Mouse (Mus musculus) CD8-positive naive resting alpha-beta T cell, adult 2 months (primary cell): Measurements from ENCODE around the gene Mgarp.
A peak's percentile ranks its signal among the peaks of the same experiment; 100 is the strongest.
"Not testable (repeated sequence)": the region's sequence is repeated elsewhere in the genome, so short reads cannot be mapped to it uniquely, and the experiment has no call there.

Source experiments
- DNase-seq, 2 experiments: peaks; one replicate each; pipeline ENCODE4 v3.0.0; 2022; ENCODE audit warnings: low read depth in 2 of 2, low spot score in 2 of 2

Mgarp gene

GRCm38 (mm10) chr3:51396219-51397068 lies at the start of gene Mgarp:
Gene Mgarp (minus strand): TSS chr3:51396738.
- peak; percentile 44 to 53 for DNase-seq

- DNase-seq = no peak
Observed at GRCm38 (mm10) chr3:51434871-51435595, 38.5 kb upstream of the Mgarp start.

DNA sequence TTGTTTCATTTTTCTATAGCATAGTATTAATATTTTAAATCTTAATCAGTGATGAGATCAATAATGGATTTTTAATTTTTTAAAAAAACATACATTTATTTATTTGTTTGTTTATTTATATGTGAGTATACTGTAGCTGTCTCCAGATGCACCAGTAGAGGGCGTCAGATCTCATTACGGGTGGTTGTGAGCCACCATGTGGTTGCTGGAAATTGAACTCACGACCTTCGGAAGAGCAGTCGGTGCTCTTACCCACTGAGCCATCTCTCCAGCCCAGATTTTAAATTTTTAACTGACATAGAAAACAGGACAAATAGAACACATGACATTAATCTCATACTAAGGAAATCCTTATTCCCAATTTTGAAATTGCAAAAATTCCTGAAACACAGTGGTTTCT lies 37.8 kb upstream of the Mgarp start:
- DNase-seq = not testable (repeated sequence)

- DNase-seq = no peak
Observed at GRCm38 (mm10) chr3:51425394-51425793, 28.9 kb upstream of the Mgarp start.

DNA sequence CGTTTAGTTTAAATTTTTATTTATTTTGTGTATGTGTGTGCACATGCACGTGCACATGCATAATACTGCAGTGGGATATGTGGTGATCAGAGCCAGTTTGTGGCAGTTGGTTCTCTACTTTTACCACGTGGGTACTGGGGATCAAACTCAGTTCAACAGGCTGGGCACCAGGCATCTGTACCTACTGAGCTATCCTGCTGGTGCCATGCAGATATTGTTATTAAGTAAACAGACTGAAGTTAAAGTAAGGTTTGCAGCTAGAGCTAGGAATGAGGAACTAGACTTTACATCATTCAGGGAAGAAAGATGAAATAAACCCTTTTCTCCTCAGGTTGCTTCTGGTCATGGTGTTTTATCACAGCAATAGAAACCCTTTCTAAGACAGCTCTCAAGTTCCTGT lies 25.4 kb upstream of the Mgarp start:
- no peak for DNase-seq

GRCm38 (mm10) chr3:51417966-51418365 lies 21.4 kb upstream of the Mgarp start:
- no peak for DNase-seq

DNA sequence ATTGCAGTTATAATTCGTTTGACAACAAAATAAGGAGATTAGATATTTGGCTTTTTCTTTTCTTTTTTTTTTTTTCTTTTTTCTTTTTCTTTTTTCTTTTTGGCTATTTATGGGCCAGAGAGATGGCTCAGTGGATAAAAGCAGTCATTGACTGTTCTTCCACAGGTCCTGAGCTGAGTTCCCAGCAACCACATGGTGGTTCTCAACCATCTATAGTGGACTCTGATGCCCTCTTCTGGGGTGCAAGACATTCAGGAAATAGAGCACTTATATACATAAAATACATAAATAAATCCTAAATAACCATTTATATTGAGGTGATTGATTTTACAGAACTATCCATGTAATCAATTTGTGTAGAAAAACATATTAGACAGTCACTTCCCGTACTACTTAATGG lies 20.9 kb upstream of the Mgarp start:
- no peak for DNase-seq

GRCm38 (mm10) chr3:51417135-51417458 lies 20.6 kb upstream of the Mgarp start:
- DNase-seq = no peak

DNA sequence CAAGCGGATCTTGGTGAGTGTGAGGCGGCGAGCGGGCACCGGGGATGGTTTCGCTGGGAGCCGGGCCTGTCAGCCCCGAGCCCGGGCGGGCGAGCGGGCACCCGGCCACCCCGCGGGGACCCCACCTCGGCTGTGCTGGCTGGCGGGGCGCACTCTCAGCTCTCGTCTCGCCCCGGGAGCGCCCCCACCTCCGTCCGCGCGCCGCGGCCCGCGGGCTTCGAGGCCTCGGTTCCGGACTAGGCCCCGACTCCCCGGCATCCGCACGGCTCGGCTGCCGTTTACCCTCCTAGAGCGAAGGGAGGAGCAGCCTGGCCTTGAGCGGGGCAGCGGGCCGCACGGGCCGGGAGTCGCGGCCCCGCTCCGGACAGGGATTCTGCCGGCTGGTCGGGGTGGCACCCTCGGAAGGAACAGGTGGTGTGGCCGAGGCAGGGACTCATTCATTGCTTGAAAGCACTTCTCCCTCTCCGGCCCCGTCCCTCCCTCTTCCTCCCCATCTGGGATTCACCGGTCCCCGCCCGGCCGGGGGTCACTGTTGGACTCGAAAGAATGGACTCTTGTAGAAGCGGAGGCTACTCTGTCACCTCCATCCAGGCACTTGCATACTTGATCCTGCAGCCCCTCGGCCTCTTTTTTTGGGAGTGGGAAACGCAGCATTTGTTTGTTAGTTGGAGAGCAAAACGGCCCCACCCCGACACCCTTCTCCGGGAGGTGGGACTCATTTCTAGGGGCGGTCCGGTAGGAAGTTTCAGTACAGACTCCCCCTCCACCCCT lies 20.0 kb upstream of the Mgarp start:
- peak; percentile 28 for DNase-seq

- DNase-seq = no peak
Observed at GRCm38 (mm10) chr3:51416073-51416363, 19.5 kb upstream of the Mgarp start.

GRCm38 (mm10) chr3:51415098-51416072 lies 18.8 kb upstream of the Mgarp start, which contains the start of gene Naa15:
Gene Naa15 (plus strand): TSS chr3:51415148.
- peak; percentile 93 for DNase-seq

DNA sequence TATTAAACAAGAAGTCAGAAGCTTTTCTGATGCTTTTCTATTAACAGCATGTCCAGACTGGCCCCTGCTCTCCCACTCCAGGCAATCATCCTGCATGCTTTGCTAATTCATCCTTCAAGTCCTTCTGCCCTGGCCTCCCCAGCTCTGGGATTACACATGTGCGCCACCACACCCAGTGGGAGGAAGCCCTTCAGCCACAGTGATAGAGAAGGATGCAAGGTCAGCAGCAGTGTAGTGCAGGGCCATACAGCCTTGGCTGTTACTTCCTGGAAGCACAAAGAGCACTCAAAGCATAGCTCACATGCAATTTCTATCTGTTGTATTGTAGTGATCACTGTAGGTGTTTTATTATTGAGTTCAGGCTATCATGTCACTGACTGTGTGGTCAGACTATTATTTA lies 16.7 kb upstream of the Mgarp start:
- no peak for DNase-seq

DNA sequence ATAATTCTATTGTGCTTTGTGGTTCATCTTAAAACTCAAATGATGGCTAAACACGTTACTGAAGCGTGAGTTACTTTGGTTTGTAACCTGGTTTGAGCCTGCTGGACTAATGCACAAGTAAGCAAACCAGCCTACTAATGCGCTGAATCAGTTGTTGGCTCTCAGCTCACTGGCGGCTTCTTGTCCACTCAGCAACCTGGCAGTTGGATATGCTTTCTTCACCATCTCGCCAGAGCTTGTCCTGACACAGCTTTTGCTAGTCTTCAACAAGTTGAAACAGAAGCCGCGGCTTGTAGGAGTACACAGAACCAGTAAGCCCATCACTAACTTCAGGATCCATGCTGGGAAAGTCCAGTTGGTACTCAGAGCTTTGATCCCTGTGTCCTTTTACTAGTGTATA lies 15.9 kb upstream of the Mgarp start:
- no peak for DNase-seq

GRCm38 (mm10) chr3:51408561-51409183 lies 12.1 kb upstream of the Mgarp start, which contains the start of gene Ndufc1:
Gene Ndufc1 (minus strand): TSS chr3:51408988.
- DNase-seq = peak; percentile 98 to 99

DNA sequence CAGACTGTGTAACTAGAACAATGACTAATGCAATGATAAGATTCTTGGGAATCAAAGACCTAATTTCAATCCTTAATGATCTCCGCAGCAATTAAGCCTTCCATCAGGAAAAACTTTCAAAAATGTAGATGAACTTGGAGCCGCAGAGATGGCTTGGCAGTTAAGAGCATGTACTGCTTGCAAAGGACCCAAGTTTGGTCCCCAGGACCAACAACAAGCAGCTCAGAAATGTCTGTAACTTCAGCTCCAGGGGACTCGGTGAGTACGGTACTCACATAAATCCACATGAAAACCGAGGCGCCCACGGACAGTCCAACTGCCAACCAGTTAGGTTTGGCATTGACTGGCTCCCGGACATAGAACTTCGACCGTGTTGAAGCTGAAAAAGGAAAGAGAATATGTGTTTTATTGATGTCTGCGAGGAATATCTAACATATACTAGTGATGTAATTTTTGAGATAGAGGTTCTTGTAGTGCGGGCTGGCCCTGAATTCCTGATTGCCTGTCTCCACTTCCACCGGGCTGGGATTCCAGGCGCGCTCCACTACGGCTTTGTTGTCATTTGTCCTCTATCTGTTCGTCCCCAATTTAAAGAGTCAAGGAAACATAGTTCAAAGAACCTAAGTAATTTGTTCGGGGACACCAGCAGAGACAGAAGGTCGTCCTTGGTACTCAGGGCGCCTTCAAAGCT lies 11.5 kb upstream of the Mgarp start:
- no peak for DNase-seq

DNA sequence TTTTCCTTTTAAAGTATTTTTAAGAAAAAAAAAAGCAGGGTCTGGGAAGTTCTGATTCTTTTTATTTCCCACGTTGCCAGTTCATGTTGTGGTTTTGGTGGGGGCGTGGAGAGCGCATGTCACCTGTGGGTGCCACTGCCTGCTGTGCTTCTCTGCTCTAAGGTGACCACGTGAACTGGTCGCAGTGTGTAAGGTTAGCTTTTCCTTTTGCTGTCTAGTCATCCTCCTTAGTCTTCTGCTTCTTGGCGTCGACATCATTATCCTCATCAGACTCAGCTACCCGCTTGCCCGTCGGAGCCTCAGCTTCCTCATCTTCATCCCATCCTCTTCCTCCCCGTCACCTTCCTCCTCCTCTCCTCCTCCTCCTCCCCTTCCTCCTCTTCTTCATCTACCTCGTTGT lies 6.1 kb upstream of the Mgarp start:
- no peak for DNase-seq

GRCm38 (mm10) chr3:51402054-51402453 lies 5.5 kb upstream of the Mgarp start:
- DNase-seq = not testable (repeated sequence)

- no peak for DNase-seq
Observed at GRCm38 (mm10) chr3:51400682-51401081, 4.1 kb upstream of the Mgarp start.

DNA sequence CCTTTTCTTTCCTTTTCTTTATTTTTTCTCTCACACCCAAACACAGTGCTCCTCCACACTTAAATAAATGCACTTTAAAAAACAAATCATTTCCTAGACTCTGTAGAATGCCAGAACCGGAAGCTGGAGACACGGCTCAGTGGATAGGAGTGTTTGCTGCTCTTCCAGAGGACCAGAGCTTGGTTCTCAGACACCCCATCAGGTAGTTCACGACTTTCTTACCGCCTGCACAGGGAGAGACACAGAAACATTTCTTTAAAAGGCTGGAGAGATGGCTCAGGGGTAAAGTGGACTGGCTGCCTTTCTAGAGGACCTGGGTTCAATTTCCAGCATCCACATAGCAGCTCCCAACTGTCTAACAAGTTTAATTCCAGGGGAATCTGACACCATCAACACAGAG lies 3.0 kb upstream of the Mgarp start:
- no peak for DNase-seq

GRCm38 (mm10) chr3:51398667-51399066 lies 2.1 kb upstream of the Mgarp start:
- no peak for DNase-seq
